Mouse (Mus musculus): ENCODE measurements around the gene Akap1.

Gene Akap1

DNA sequence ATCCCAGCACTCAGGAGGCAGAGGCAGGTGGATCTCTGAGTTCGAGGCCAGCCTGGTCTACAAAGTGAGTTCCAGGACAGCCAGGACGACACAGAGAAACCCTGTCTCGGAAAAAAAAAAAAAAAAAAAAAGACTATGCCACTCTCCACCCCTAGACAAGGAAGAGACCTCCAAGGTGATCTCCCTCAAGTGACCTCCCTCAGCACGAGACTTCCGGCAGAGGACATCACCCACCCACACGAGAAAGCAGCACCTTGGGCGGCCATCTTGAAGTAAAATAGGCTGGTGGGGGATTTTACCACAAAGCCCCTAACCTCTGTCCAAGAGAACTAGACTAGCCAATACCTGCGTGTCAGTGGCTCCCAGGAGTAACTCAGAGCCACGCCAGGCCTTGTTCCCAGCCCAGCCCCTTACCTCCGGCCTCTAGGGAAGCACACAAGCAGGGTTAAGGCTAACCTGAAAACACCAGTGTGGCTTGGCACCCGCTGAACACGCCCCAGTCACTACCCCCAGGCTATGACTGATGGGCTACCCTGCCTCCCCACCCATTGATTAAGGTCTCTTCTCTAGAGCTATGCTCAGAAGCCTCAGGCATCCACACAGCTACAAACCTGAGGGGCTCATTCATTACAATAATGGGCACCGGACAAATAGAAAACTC lies 21.9 kb downstream of the Akap1 start:
- no peak for DNase-seq (ENCODE audit: low spot score in 2 of 2)

DNA sequence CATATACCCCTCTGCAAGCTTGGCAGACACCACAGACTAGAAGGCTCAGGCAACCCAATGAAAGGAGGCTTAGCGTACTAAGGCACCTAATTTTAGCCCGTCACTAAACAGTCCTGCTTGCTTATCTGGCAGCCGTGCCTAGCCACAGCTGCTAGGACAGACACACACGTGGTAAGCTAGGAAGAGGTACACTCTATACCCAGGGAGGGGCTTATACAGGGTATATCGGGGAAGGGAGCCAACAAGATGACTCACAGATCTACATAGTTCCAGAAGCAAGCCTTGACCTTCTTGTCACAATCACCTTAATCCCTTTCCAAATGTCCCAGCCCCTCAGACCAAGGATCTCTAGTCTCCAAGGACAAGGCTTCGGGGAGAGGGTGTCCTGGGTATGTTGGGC lies 23.0 kb downstream of the Akap1 start:
- no peak for DNase-seq (ENCODE audit: low spot score in 2 of 2)

DNA sequence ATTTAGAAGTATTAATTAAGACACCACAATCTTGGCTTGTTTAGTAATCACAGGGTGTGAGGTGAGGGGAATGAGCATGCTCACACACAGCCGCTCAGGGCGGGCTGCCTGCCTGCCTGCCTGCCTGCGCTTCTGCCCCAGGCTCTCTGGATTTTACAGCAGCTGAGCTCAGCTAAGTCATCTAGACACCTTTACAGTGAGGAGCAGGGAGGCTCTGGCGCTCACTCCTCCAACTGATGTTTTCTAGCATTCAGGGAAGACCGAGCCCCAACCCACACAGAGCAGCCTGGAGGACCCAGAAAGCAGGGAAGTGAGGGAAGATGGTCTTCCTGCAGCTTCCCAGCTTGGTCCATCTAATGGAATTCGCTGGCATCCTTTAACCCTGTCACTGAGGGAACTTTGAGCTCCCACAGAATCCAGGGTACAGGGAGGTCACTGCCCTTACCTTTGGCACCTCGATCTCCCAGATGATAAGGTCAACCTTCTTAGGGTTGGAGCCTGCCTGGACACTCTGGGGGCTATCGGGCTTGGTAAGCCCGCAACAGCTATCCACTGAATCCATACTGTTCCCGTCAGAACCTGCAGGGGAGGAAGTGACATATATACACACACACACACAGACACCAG lies 23.5 kb downstream of the Akap1 start:
- no peak for DNase-seq (ENCODE audit: low spot score in 2 of 2)

DNA sequence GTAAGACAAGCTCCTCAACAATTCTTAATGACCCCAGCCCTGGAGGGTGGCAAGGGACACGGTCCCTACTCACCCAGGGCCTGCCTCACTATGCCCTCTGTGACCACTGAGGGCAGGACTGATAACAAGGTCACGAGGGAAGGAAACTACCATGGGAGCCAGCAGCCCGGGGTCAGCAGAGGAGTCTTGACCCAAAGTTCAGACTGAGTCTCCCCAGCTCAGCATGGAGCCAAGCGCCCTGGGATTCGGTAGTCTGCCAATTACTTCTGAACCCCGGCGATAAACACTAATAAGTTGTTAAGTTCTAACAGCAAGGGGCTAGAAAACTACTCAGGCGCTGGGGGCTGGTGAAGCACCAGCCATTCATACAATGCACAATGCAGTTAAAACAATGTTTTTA lies 24.1 kb downstream of the Akap1 start:
- DNase-seq (ENCODE audit: low spot score in 2 of 2), result no peak

DNA sequence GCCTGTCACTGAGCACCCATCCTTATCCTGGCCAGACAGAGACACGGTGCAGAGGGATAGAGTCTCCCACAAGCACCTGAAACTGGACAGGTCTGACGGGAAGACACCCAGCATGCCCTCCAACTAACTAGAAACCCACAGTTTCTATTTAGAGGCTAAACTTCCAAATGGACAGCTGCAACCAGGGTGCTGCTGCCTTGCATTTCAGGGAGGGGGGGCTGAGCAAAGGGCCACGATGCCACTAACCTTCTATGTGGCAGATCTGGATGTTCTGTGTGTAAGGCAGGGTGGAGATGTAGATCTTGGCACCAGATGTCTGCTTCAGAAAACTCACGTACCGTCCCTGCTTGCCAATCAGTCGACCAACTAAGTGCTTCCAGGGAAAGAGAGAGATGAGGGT lies 25.0 kb downstream of the Akap1 start:
- DNase-seq (ENCODE audit: low spot score in 2 of 2), result no peak

DNA sequence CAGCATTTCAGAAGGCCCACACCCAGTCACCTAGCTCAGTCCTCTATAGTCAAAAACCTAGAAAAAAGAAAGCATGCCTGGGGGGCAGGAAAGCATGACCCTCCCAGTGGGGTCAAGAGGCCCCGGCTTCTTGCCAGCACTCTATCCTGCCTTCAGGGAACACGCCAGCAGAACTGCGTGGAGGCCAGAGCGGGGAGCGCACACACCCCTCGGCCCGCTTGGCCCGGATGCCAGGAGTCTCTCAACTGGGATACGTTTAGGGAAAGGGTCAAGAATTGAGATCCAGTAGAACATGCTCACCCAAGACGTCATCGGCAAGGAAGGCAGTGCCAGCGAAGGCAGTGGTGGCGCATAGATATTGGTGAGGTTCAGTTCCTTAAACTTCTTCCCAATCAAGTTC lies 25.8 kb downstream of the Akap1 start:
- DNase-seq (ENCODE audit: low spot score in 2 of 2), result no peak

DNA sequence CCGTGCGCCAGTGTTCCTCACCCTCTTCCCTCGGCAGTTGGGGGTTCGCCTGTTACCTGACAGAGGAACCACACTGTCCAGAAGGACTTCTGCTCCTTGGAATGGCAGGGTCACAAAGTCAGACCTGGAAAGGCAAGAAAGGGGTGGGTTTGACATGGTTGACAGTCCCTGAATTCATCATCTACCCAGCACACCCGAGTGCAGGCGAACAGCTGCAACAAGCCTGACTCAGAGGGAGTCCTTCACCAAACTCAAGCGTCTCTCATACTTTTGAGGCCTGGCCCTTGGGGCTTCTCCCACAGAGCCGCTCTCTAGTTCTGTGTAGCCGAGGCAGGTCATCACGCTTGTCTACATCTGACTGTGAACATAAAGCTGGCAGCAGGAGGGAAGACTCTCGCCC lies 29.8 kb downstream of the Akap1 start:
- no peak for DNase-seq (ENCODE audit: low spot score in 2 of 2)

DNA sequence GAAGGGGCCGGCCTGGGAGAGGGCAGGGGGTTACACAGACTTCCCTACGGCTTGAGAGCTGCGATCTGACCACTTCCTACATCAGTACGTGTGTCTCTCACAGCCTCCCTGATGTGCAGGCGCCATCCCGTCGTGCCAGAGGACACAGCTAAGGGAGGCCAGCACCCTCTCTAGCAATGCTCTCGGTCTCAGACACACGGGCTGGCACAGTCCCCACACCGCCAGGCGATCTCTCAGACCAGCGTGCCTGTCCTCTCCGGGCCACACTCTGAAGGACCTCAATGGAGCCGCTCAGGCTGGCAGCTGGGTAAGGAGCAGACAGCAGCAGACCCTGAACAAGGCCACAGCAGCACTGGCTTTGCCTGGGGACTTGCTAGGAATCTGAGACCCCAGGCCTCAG lies 30.3 kb downstream of the Akap1 start:
- no peak for DNase-seq (ENCODE audit: low spot score in 2 of 2)

DNA sequence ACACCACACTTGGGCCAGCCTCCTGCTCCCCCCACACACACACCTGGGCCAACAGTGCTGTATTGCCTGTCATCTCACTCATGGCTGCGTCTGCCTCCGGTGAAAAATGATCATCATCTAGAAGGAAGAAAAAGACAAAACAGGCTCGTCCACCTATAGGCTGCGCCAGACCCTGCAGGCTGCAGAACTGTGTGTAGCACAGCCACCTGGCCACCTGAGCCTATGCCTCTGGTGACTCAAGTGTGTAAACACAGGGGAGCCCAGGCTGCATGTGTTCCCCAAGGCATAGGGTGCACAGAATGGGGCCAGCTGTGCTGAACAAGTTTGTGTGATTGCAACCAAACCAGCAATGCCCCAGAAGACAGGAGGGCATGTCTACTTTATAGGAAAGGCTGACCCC lies 31.3 kb downstream of the Akap1 start:
- peak in 1 of 2 experiments; percentile 25 for DNase-seq (ENCODE audit: low spot score in 2 of 2)

DNA sequence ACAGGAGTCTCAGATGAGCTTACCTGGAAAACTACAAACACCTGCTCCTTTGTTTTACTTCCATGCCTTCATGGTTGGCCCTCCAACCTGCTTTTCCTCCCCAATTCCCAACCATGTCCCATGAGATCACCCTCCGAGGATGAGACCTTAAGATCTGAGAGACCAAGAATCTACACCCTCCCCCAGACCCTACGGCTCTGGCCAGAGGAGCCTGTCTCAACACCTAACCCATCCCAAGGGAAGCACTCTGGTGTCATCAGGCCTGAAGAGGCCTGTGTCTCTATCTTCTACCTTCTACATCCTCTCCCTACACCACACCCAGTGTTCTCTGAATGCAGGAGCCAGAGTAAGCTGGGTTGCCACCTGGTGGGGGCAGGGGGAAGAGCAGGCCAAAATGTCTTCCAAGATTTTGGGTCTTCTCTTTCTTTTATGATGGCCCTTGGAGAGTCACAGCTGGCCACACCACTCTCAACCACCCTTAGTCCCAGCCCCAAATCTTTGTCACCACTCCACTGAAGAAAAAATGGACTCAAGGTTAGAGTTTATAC lies 34.1 kb downstream of the Akap1 start:
- no peak for DNase-seq (ENCODE audit: low spot score in 2 of 2)

DNA sequence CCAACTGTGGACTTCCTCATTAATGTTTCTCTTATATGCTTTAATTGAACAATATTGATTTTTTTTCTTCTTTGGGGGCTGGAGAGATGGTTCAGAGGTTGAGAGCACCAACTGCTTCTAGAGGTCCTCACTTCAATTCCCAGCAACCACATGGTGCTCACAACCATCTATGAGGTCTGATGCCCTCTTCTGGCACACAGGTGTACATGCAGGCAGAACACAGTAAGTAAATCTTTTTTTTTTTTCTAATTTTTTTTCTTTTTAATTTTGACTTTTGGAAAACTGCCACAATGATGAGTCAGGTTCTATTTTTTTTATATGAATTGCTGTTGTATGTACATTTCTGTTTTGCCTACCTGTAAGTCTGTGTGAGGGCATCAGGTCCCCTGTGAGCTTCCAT lies 35.9 kb downstream of the Akap1 start:
- DNase-seq (ENCODE audit: low spot score in 2 of 2), result no peak

DNA sequence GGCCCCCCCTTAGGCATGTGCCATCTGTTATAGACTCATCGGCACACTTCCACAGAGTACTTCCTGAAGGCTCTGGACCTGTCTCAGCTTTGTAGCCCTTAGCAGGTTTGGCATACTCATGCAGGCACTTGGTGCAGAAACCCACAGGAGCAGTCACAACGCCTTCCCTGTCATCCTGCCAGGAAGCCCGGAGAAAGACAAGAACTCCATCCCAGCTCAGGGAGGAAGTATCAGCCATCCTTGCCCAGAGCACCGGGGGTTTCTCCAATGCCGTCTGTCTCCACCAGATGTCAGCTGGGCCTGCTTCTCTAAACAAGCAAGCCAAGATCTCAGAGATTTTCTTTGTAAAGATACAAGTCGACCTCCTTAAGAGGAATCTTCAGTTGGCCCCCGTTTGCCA lies 38.5 kb downstream of the Akap1 start:
- DNase-seq (ENCODE audit: low spot score in 2 of 2), result no peak

DNA sequence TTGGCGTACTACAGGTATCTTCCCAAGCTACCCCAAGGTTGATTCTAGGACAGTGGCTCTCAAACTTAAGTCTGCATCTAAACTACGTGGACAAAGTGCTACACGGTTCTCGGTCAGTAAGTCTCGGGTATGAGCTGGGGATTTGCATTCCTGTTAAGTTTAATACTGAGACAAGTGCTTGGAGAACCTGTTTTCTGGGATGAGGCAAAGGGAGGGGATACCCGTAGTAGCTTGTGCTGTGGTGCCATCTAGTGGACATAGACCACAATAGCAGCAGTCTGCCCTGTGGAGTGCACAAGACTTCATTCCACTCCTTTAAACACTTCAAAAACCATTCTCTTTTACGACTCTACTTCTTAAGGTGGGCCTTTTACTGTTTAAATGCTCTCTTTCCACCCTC lies 41.4 kb downstream of the Akap1 start:
- peak; percentile 35 to 53 for DNase-seq (ENCODE audit: low spot score in 2 of 2)

DNA sequence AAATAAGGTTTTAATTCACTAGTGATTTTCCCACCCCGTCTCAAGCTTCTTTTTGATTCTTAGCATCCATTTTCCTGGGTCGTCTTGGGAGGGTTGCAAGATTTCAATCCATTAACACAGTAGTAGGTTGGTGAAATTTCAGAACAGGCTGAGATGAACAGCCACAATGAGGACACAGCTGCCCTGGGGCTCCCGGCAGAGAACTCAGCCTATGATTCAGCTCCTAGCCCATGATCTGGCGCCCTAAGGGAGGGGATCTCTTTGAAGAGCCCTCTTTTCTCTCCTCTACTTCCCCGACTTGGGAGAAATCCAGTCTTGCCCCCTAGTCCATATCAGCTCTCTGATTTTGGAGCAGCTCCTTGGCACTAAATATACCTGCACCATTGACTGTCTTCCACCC lies 41.9 kb downstream of the Akap1 start:
- DNase-seq (ENCODE audit: low spot score in 2 of 2), result no peak

DNA sequence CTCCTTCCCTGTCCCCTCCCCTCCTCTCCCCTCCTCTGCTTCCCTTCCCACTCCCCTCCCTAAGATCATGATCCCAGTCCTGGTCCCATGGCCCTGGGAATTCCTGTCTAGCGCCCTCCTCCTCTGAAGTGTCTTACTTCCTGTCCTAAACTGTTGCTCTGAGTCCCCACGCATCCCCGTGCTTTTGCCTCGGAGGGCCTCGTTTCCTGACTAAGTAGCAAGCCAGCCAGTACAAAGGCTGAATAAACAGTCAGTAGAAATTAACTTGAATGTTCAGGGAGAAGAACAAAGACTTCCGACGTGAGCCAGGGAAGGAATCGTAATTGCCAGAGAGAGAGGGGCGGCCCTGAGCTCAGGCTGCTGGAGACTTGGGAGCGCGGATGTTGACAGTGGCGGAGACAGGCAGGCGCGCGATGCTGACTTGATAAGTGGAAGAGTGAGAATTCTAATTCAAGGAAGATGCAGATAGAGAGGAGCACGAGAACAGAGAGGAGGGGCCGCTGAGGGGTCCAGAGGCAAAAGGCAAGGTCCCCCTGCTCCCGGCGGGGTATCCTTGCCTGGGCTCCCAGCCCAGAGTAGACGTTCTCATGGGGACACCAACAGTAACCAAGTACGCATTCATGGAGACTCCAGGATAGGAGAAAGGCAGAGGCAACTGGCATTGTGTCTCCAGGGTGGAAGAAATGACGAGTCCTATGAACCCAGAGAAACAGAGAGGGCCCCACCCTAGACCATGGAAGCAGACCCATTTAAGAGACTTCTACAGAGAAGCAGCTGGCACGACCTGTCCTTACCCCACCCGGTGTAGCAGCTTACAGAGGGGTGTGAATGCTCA lies 43.4 kb downstream of the Akap1 start:
- DNase-seq (ENCODE audit: low spot score in 2 of 2), result no peak

DNA sequence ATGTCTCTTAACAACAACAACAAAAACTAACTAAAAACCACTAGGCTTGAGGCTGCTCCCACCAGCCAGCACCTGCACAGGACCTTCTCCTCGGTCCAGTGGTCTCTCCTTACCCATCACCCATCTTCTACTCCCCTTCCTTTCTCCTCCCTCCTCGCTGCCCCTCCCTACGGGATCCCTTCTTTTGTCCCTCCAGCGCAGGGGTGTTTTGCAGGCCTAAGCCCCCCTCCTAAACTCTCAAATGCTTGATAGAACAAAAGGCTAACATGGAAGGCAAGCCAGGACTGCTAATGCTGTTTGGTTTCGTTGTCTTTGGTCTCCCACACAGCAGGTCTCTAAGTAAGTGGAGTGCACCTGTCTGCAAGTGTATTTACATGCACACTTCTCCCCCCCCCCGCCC lies 44.1 kb downstream of the Akap1 start:
- no peak for DNase-seq (ENCODE audit: low spot score in 2 of 2)

DNA sequence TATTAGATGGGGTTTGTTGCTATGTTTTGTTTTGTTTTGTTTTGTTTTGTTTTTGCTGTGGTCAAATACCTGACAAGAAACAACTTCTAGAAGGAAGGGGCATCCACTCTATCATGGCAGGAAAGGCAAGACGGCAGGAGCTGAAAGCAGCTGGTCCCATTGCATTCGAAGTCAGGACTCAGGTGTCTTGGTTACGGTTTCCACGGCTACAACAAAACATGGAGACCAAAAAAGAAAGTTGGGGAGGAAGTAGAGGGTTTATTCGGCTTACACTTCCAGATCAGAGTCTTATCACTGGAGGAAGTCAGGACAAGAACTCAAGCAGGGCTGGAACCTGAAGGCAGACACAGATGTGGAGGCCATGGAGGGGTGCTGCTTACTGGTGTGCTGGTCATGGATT lies 47.3 kb downstream of the Akap1 start:
- DNase-seq (ENCODE audit: low spot score in 2 of 2), result no peak

DNA sequence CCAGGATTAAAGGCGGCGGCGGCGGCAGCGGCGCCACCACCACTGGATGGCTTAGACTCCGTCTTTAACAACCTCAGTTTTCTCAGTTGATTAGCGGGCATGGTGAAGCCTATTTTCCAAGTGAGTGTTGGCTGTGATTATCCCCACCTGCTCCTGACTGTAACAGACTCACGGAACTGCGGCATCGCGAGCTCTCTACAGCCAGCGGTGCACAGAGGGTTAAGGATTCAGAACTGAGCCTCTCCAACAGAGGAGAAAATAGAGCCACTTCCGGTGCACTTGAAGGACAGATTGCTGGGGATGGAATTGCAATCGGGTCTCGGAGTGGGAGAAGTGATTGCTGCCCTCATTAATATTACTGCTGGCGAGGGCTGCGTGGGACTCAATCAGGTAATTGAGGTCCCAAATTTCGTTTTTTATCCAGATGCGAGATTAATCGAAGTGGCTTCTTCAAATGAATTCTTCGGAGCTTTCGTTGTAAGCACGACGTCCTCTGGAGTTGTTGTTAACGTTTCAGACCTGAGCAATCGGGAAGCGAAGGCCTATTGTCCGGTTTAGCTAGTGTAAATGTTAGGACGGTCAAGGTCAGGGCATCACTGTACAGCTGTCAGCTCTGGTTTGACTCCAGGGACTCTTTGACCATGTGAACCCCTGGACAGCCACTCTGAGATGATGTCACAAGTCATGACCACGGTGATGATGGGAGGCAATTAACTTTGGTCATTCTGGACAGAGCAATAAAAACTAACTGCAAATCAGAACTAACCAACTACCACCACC lies 61.0 kb downstream of the Akap1 start:
- DNase-seq (ENCODE audit: low spot score in 2 of 2), result no peak

DNA sequence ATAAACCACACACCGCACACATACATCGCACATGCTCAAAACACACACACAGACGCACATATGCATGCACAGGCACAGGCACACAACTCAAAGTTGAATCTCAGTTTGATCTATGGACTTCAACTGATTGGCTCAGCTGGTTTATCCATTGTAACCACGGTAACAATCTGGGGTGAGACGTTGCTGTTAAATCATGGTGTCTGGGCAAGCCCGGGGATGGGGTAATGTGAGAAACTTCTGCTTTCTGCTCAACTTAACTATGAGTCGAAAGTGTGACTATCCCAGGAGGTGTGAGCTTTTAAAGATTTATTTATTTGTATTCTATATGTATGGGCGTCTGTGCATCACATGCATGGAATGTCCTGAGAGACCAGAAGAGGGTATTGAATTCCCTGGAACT lies 68.2 kb downstream of the Akap1 start:
- DNase-seq (ENCODE audit: low spot score in 2 of 2), result no peak

DNA sequence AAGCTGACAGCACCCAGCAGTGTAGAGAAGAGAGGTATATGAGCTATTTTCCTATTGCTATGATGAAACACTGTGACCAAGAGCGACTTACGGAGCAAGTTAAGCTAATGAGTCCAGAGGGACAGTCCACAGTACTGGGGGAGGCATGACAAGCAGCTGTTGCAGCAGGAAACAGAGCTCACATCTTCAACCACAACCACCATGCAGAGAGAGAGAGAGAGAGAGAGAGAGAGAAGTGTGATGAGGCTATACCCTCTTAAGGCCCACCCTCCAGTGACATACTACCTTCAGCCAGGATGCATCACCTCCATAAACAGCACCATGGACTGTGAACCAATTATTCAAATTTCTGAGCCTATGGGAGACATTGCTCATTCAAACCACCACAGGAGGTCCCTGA lies 74.5 kb downstream of the Akap1 start:
- DNase-seq (ENCODE audit: low spot score in 2 of 2), result no peak

DNA sequence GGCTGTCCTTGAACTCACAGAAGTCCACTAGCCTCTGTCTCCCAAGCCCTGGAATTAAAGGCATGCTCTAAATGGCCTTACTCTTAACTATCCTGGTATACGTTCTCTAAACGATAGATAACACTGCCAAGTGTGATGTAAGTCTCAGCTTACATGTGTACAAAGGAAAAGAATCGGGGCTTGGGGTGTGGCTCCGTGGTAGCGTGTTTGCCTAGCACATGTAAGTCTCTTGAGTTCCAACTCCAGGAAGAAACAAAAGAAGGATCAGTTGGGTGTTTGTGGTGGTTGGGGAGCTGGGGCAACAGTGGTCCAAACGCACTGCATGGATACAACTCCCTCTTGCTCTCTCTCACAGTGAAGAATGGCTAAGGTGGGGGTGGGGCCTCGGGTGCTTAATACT lies 77.6 kb downstream of the Akap1 start:
- DNase-seq (ENCODE audit: low spot score in 2 of 2), result no peak

DNA sequence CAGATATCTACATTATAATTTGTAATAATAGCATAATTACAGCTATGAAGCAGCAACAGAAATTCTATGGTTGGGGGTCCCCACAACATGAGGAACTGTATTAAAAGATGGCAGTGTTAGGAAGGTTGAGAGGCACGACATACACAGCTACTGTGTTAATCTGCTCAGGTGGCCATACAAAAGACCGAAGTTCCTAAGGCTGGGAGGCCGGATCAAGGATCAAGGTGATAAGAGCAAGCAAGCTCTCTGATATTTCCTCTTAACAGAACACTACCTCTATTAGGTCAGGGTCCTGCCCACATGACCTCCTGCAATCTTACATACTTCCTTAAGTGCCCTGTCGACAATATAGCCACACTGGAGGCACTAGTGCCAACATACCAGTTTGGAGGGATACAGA lies 80.9 kb downstream of the Akap1 start:
- no peak for DNase-seq (ENCODE audit: low spot score in 2 of 2)
